Mouse (Mus musculus): ENCODE measurements around the gene Ccm2l.

GRCm38 (mm10) chr2:153107046-153107766 is 41.5 kb downstream of the Ccm2l start:
- TF ChIP-seq CTCF (IDR thresholded peaks at IDR 0.05; ENCODE audit: borderline replicate concordance, extremely low read depth, insufficient read depth, insufficient read length) (no peak), POLR2A (IDR thresholded peaks at IDR 0.05; ENCODE audit: borderline replicate concordance, extremely low read depth, insufficient read depth, insufficient read length, poor library complexity, severe bottlenecking) (no peak)

All from brain, embryonic 14.5 days (tissue).